Mouse (Mus musculus): ENCODE measurements around the gene Rbbp4. TPM values are rescaled to one million over a fixed set of nuclear protein-coding genes. Genes with fewer than 3 reads are reported as not detected.
A peak's percentile ranks its signal among the peaks of the same experiment; 100 is the strongest.
"Not testable (repeated sequence)": the region's sequence is repeated elsewhere in the genome, so short reads cannot be mapped to it uniquely, and the experiment has no call there.

Rbbp4 gene
- polyA plus RNA-seq, 1 experiment from 2014 or later, result 214 TPM

GRCm38 (mm10) chr4:129362771-129363170, 27.6 kb upstream of the Rbbp4 start:
- 77% methylated on average over 5 of the region's 5 CpGs for WGBS (ENCODE audit: insufficient replicate concordance)
- H3K4me3 ChIP-seq (ENCODE audit: low read depth, low read length), result no peak overlapping the region
- H3K9me3 ChIP-seq (replicated peaks; ENCODE audit: control insufficient read depth, low read length), result no peaks in the 10 kb centered on the region
- no peak overlapping the region for H3K4me2 ChIP-seq (ENCODE audit: low read depth, low read length)
- ATAC-seq (ENCODE audit: low read depth), result no peak
- no peaks in the 10 kb centered on the region for H3K27me3 ChIP-seq (ENCODE audit: control insufficient read depth, insufficient read depth, low read depth, low read length)
- H3K9ac ChIP-seq (ENCODE audit: low read depth, low read length), result no peak overlapping the region
- peaks cover 5% of the 10 kb centered on the region for H3K4me1 ChIP-seq (ENCODE audit: control insufficient read depth, low read depth, low read length)
- no peaks in the 10 kb centered on the region for H3K36me3 ChIP-seq (ENCODE audit: control insufficient read depth, insufficient read depth)
- no peak overlapping the region for H3K27ac ChIP-seq (ENCODE audit: low read length)

GRCm38 (mm10) chr4:129362238-129362637, 27.1 kb upstream of the Rbbp4 start:
- H3K9me3 ChIP-seq (replicated peaks; ENCODE audit: control insufficient read depth, low read length); ATAC-seq (ENCODE audit: low read depth); H3K36me3 ChIP-seq (ENCODE audit: control insufficient read depth, insufficient read depth); H3K27me3 ChIP-seq (ENCODE audit: control insufficient read depth, insufficient read depth, low read depth, low read length); H3K4me3 ChIP-seq (ENCODE audit: low read depth, low read length); H3K27ac ChIP-seq (ENCODE audit: low read length); H3K9ac ChIP-seq (ENCODE audit: low read depth, low read length); H3K4me1 ChIP-seq (ENCODE audit: control insufficient read depth, low read depth, low read length); H3K4me2 ChIP-seq (ENCODE audit: low read depth, low read length): not testable (repeated sequence)
- 57% methylated on average over 3 of the region's 3 CpGs for WGBS (ENCODE audit: insufficient replicate concordance)

- H3K9me3 ChIP-seq (replicated peaks; ENCODE audit: control insufficient read depth, low read length), result no peaks in the 10 kb centered on the region
- H3K27me3 ChIP-seq (ENCODE audit: control insufficient read depth, insufficient read depth, low read depth, low read length), result no peaks in the 10 kb centered on the region
- no peak overlapping the region for H3K9ac ChIP-seq (ENCODE audit: low read depth, low read length)
- H3K4me1 ChIP-seq (ENCODE audit: control insufficient read depth, low read depth, low read length), result peaks cover under 1% of the 10 kb centered on the region; the same call in 1 of the 2 replicates
- H3K36me3 ChIP-seq (ENCODE audit: control insufficient read depth, insufficient read depth), result no peaks in the 10 kb centered on the region
- H3K4me3 ChIP-seq (ENCODE audit: low read depth, low read length), result no peak overlapping the region
- 81% methylated on average over 15 of the region's 15 CpGs for whole genome bisulfite sequencing (ENCODE audit: insufficient replicate concordance)
- H3K27ac ChIP-seq (ENCODE audit: low read length), result no peak overlapping the region
- ATAC-seq (ENCODE audit: low read depth), result no peak
- no peak overlapping the region for H3K4me2 ChIP-seq (ENCODE audit: low read depth, low read length)
These were observed 22.5 kb upstream of the Rbbp4 start for GRCm38 (mm10) chr4:129357613-129358163.

DNA sequence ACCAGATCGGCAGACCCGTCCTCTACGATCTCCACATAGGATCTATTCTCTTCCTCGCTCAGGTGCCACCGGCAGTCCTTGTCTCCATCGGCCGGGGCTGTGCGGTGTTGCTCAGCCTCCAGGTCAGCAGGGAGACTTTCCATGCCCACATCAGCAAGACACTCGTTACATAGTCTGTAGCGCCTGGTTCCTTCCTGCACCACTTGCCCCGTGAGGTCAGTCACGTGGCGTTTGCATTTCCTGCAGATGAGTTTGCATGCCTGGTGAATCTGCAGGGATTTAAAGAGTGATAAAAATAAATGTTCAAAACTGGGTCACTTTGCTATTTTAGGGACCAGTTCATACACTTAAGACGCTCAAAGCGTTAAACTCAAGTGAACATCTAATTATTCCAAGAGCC, 19.1 kb upstream of the Rbbp4 start:
- Histone ChIP-seq H3K9me3 (replicated peaks; ENCODE audit: control insufficient read depth, low read length) (no peaks in the 10 kb centered on the region), H3K4me1 (ENCODE audit: control insufficient read depth, low read depth, low read length) (peaks cover 4% of the 10 kb centered on the region; the same call in 1 of the 2 replicates), H3K9ac (ENCODE audit: low read depth, low read length) (no peak overlapping the region), H3K4me3 (ENCODE audit: low read depth, low read length) (no peak overlapping the region), H3K27ac (ENCODE audit: low read length) (no peak overlapping the region), H3K36me3 (ENCODE audit: control insufficient read depth, insufficient read depth) (no peaks in the 10 kb centered on the region), H3K27me3 (ENCODE audit: control insufficient read depth, insufficient read depth, low read depth, low read length) (no peaks in the 10 kb centered on the region), H3K4me2 (ENCODE audit: low read depth, low read length) (no peak overlapping the region)
- no peak for ATAC-seq (ENCODE audit: low read depth)
- 60% methylated on average over 15 of the region's 15 CpGs for WGBS (ENCODE audit: insufficient replicate concordance)

DNA sequence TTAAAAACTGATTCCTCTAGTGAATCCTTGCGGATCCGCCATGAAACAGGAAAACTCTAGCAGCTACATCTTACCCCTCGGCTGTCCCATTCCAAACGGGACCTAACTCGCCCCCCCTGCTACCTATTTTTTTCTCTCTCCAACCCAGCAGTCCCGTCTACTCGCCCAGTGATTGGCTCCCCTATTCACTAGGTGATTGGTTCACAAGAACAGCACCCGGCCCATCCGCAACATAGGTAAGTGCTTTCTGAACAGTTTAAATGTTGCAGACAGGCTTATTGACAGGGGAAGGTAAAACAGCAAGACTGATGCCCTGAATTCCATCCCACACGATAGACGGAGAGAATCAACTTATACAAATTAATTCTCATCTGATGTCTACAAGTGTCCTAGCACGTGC, 18.0 kb upstream of the Rbbp4 start:
- H3K27me3 ChIP-seq (ENCODE audit: control insufficient read depth, insufficient read depth, low read depth, low read length), result no peaks in the 10 kb centered on the region
- no peak for ATAC-seq (ENCODE audit: low read depth)
- no peak overlapping the region for H3K9ac ChIP-seq (ENCODE audit: low read depth, low read length)
- H3K36me3 ChIP-seq (ENCODE audit: control insufficient read depth, insufficient read depth), result no peaks in the 10 kb centered on the region
- no peaks in the 10 kb centered on the region for H3K9me3 ChIP-seq (replicated peaks; ENCODE audit: control insufficient read depth, low read length)
- H3K4me3 ChIP-seq (ENCODE audit: low read depth, low read length), result no peak overlapping the region
- no peak overlapping the region for H3K27ac ChIP-seq (ENCODE audit: low read length)
- WGBS (ENCODE audit: insufficient replicate concordance), result 80% methylated on average over 12 of the region's 12 CpGs
- H3K4me2 ChIP-seq (ENCODE audit: low read depth, low read length), result no peak overlapping the region
- peaks cover 4% of the 10 kb centered on the region; the same call in 1 of the 2 replicates for H3K4me1 ChIP-seq (ENCODE audit: control insufficient read depth, low read depth, low read length)

DNA sequence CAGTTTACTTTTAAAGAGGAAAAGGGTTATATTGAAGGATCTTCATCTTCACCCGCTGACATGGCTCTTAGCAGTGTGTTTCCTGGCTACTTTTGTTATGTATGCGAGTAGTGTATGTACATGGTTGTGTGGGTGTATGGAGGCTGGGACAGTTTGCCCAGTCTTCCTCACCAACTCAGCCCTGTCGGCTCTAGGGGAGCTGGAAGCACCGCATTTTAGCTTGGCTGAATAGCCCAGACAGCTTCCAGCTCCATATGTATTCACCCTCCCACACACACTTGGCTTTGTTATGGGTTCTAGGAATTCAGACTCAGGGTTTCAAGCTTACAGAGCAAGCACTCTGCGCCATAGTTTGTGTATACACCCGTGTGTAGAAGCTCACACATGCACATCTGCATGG, 15.9 kb upstream of the Rbbp4 start:
- WGBS (ENCODE audit: insufficient replicate concordance), result 67% methylated on average over 6 of the region's 6 CpGs
- Histone ChIP-seq H3K9me3 (replicated peaks; ENCODE audit: control insufficient read depth, low read length) (no peaks in the 10 kb centered on the region), H3K4me3 (ENCODE audit: low read depth, low read length) (no peak overlapping the region), H3K4me2 (ENCODE audit: low read depth, low read length) (no peak overlapping the region), H3K27me3 (ENCODE audit: control insufficient read depth, insufficient read depth, low read depth, low read length) (no peaks in the 10 kb centered on the region), H3K27ac (ENCODE audit: low read length) (no peak overlapping the region), H3K9ac (ENCODE audit: low read depth, low read length) (no peak overlapping the region), H3K36me3 (ENCODE audit: control insufficient read depth, insufficient read depth) (peaks cover 2% of the 10 kb centered on the region; the same call in 1 of the 2 replicates), H3K4me1 (ENCODE audit: control insufficient read depth, low read depth, low read length) (peaks cover 4% of the 10 kb centered on the region; the same call in 1 of the 2 replicates)
- no peak for ATAC-seq (ENCODE audit: low read depth)

DNA sequence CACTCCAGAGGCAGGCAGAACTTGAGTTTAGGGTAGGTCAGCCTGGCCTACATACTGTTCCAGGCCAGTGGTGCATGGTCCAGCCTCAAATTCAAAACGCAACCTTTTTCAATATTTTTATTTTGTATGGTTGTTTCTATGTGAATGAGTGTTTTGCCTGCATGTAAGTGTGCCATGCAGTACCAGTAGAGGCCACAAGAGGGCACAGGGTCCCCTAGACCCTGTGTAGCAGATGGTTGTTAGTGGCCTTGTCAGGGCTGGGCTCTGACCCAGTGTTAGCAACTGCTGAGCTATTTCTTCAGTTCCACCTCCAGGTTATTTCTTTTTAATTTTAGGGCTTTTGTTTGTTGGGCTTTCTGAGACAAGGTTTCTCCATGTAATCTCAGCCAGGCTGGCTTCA, 15.5 kb upstream of the Rbbp4 start:
- no peak overlapping the region for H3K4me2 ChIP-seq (ENCODE audit: low read depth, low read length)
- H3K9me3 ChIP-seq (replicated peaks; ENCODE audit: control insufficient read depth, low read length), result no peaks in the 10 kb centered on the region
- no peaks in the 10 kb centered on the region for H3K27me3 ChIP-seq (ENCODE audit: control insufficient read depth, insufficient read depth, low read depth, low read length)
- 3% methylated on average over 1 of the region's 1 CpGs for WGBS (ENCODE audit: insufficient replicate concordance)
- peaks cover 4% of the 10 kb centered on the region; the same call in 1 of the 2 replicates for H3K4me1 ChIP-seq (ENCODE audit: control insufficient read depth, low read depth, low read length)
- H3K9ac ChIP-seq (ENCODE audit: low read depth, low read length), result no peak overlapping the region
- H3K27ac ChIP-seq (ENCODE audit: low read length), result no peak overlapping the region
- ATAC-seq (ENCODE audit: low read depth), result peak; percentile 71
- H3K4me3 ChIP-seq (ENCODE audit: low read depth, low read length), result no peak overlapping the region
- peaks cover 2% of the 10 kb centered on the region; the same call in 1 of the 2 replicates for H3K36me3 ChIP-seq (ENCODE audit: control insufficient read depth, insufficient read depth)

- 77% methylated on average over 15 of the region's 15 CpGs for WGBS (ENCODE audit: insufficient replicate concordance)
- peaks cover 14% of the 10 kb centered on the region for H3K36me3 ChIP-seq (ENCODE audit: control insufficient read depth, insufficient read depth)
- ATAC-seq (ENCODE audit: low read depth), result no peak
- no peak overlapping the region for H3K27ac ChIP-seq (ENCODE audit: low read length)
- no peak overlapping the region for H3K9ac ChIP-seq (ENCODE audit: low read depth, low read length)
- no peaks in the 10 kb centered on the region for H3K4me1 ChIP-seq (ENCODE audit: control insufficient read depth, low read depth, low read length)
- H3K9me3 ChIP-seq (replicated peaks; ENCODE audit: control insufficient read depth, low read length), result 0 out of 2 replicates have a peak, but pooled peaks cover 2% of the 10 kb centered on the region
- no peaks in the 10 kb centered on the region for H3K27me3 ChIP-seq (ENCODE audit: control insufficient read depth, insufficient read depth, low read depth, low read length)
- no peak overlapping the region for H3K4me2 ChIP-seq (ENCODE audit: low read depth, low read length)
- H3K4me3 ChIP-seq (ENCODE audit: low read depth, low read length), result no peak overlapping the region
These were observed 11.4 kb upstream of the Rbbp4 start for GRCm38 (mm10) chr4:129346481-129347154.

- H3K4me3 ChIP-seq (ENCODE audit: low read depth, low read length), result no peak overlapping the region
- H3K27ac ChIP-seq (ENCODE audit: low read length), result no peak overlapping the region
- peaks cover 26% of the 10 kb centered on the region for H3K4me1 ChIP-seq (ENCODE audit: control insufficient read depth, low read depth, low read length)
- no peak for ATAC-seq (ENCODE audit: low read depth)
- H3K9ac ChIP-seq (ENCODE audit: low read depth, low read length), result no peak overlapping the region
- 0 out of 2 replicates have a peak, but pooled peaks cover 2% of the 10 kb centered on the region for H3K9me3 ChIP-seq (replicated peaks; ENCODE audit: control insufficient read depth, low read length)
- H3K27me3 ChIP-seq (ENCODE audit: control insufficient read depth, insufficient read depth, low read depth, low read length), result no peaks in the 10 kb centered on the region
- H3K36me3 ChIP-seq (ENCODE audit: control insufficient read depth, insufficient read depth), result peaks cover 13% of the 10 kb centered on the region
- H3K4me2 ChIP-seq (ENCODE audit: low read depth, low read length), result no peak overlapping the region
- 75% methylated on average over 2 of the region's 2 CpGs for WGBS (ENCODE audit: insufficient replicate concordance)
These were observed 7.5 kb upstream of the Rbbp4 start for GRCm38 (mm10) chr4:129342705-129343104.
